Mouse (Mus musculus): ENCODE data around the gene Gm13119. TPM values are rescaled to one million over a fixed set of nuclear protein-coding genes. Genes with fewer than 3 reads are reported as not detected.
"Not testable (repeated sequence)": the region's sequence is repeated elsewhere in the genome, so short reads cannot be mapped to it uniquely, and the experiment has no call there.

Gene Gm13119
- not detected in 2 replicates for polyA plus RNA-seq (2014; fragmentation: Nextera tagmentation; extraction: Ambion mirVana)

GRCm38 (mm10) chr4:144357642-144358041 lies at the start of gene Gm13119:
Gm13119 (plus strand) TSS chr4:144357942.
- H3K36me3 ChIP-seq (ENCODE audit: control insufficient read depth, insufficient read depth, low read length); H3K27ac ChIP-seq (ENCODE audit: low read depth, low read length); ATAC-seq (ENCODE audit: low FRiP score, low TSS enrichment); H3K4me3 ChIP-seq (ENCODE audit: low read length); H3K4me2 ChIP-seq (replicated peaks; ENCODE audit: low read depth, low read length); H3K9ac ChIP-seq (ENCODE audit: low read depth, low read length); H3K27me3 ChIP-seq (ENCODE audit: control insufficient read depth, insufficient read depth, low read length); H3K9me3 ChIP-seq (ENCODE audit: control insufficient read depth, low read length); H3K4me1 ChIP-seq (ENCODE audit: control insufficient read depth, insufficient read depth, low read length): not testable (repeated sequence)
- 83% methylated on average over 3 of the region's 3 CpGs for WGBS

GRCm38 (mm10) chr4:144312666-144313460 lies 44.9 kb upstream of the Gm13119 start:
- not testable (repeated sequence) for H3K9ac ChIP-seq (ENCODE audit: low read depth, low read length); H3K4me1 ChIP-seq (ENCODE audit: control insufficient read depth, insufficient read depth, low read length)
- 76% methylated on average over 2 of the region's 2 CpGs for WGBS

GRCm38 (mm10) chr4:144329949-144330348 lies 27.8 kb upstream of the Gm13119 start, which contains the start of gene Gm13128:
Gm13128 (plus strand) TSS chr4:144330249.
- H3K36me3 ChIP-seq (ENCODE audit: control insufficient read depth, insufficient read depth, low read length); H3K4me2 ChIP-seq (replicated peaks; ENCODE audit: low read depth, low read length); H3K9ac ChIP-seq (ENCODE audit: low read depth, low read length); H3K4me3 ChIP-seq (ENCODE audit: low read length); H3K27me3 ChIP-seq (ENCODE audit: control insufficient read depth, insufficient read depth, low read length); H3K4me1 ChIP-seq (ENCODE audit: control insufficient read depth, insufficient read depth, low read length); H3K9me3 ChIP-seq (ENCODE audit: control insufficient read depth, low read length); H3K27ac ChIP-seq (ENCODE audit: low read depth, low read length); ATAC-seq (ENCODE audit: low FRiP score, low TSS enrichment): not testable (repeated sequence)
- WGBS: 70% methylated on average over 4 of the region's 4 CpGs

More at GRCm38 (mm10) chr4:144312666-144313460, 44.9 kb upstream of the Gm13119 start:
- H3K27ac ChIP-seq (ENCODE audit: low read depth, low read length); ATAC-seq (ENCODE audit: low FRiP score, low TSS enrichment); H3K27me3 ChIP-seq (ENCODE audit: control insufficient read depth, insufficient read depth, low read length); H3K4me3 ChIP-seq (ENCODE audit: low read length); H3K9me3 ChIP-seq (ENCODE audit: control insufficient read depth, low read length); H3K4me2 ChIP-seq (replicated peaks; ENCODE audit: low read depth, low read length); H3K36me3 ChIP-seq (ENCODE audit: control insufficient read depth, insufficient read depth, low read length): not testable (repeated sequence)

- H3K4me1 ChIP-seq (ENCODE audit: control insufficient read depth, insufficient read depth, low read length); H3K27ac ChIP-seq (ENCODE audit: low read depth, low read length); H3K9ac ChIP-seq (ENCODE audit: low read depth, low read length); H3K36me3 ChIP-seq (ENCODE audit: control insufficient read depth, insufficient read depth, low read length); H3K4me2 ChIP-seq (replicated peaks; ENCODE audit: low read depth, low read length); H3K4me3 ChIP-seq (ENCODE audit: low read length); H3K27me3 ChIP-seq (ENCODE audit: control insufficient read depth, insufficient read depth, low read length); H3K9me3 ChIP-seq (ENCODE audit: control insufficient read depth, low read length); ATAC-seq (ENCODE audit: low FRiP score, low TSS enrichment): not testable (repeated sequence)
- WGBS: 83% methylated on average over 2 of the region's 3 CpGs
These were observed 21.9 kb upstream of the Gm13119 start for GRCm38 (mm10) chr4:144335856-144336255.

GRCm38 (mm10) chr4:144377911-144378310 lies 20.2 kb downstream of the Gm13119 start, which contains the start of gene Pramef20:
Pramef20 (minus strand) TSS chr4:144377933.
- Histone ChIP-seq H3K4me1 (ENCODE audit: control insufficient read depth, insufficient read depth, low read length) (no peaks in the 10 kb centered on the region), H3K27ac (ENCODE audit: low read depth, low read length) (no peak within 1 kb of the TSS), H3K4me2 (replicated peaks; ENCODE audit: low read depth, low read length) (no peak within 1 kb of the TSS), H3K27me3 (ENCODE audit: control insufficient read depth, insufficient read depth, low read length) (no peaks in the 10 kb centered on the region), H3K9me3 (ENCODE audit: control insufficient read depth, low read length) (no peaks in the 10 kb centered on the region), H3K36me3 (ENCODE audit: control insufficient read depth, insufficient read depth, low read length) (no peaks in the 10 kb centered on the region), H3K4me3 (ENCODE audit: low read length) (no peak within 1 kb of the TSS), H3K9ac (ENCODE audit: low read depth, low read length) (no peak within 1 kb of the TSS)
- 63% methylated on average over 2 of the region's 2 CpGs for WGBS
- ATAC-seq (ENCODE audit: low FRiP score, low TSS enrichment): no peak

GRCm38 (mm10) chr4:144396316-144396715 lies 38.6 kb downstream of the Gm13119 start:
- H3K27me3 ChIP-seq (ENCODE audit: control insufficient read depth, insufficient read depth, low read length): no peaks in the 10 kb centered on the region
- 29% methylated on average over 3 of the region's 3 CpGs for WGBS
- no peak overlapping the region for H3K4me2 ChIP-seq (replicated peaks; ENCODE audit: low read depth, low read length)
- no peaks in the 10 kb centered on the region for H3K4me1 ChIP-seq (ENCODE audit: control insufficient read depth, insufficient read depth, low read length)
- H3K36me3 ChIP-seq (ENCODE audit: control insufficient read depth, insufficient read depth, low read length): no peaks in the 10 kb centered on the region
- H3K27ac ChIP-seq (ENCODE audit: low read depth, low read length): no peak overlapping the region
- H3K9me3 ChIP-seq (ENCODE audit: control insufficient read depth, low read length): no peaks in the 10 kb centered on the region
- H3K9ac ChIP-seq (ENCODE audit: low read depth, low read length): no peak overlapping the region
- ATAC-seq (ENCODE audit: low FRiP score, low TSS enrichment): no peak
- H3K4me3 ChIP-seq (ENCODE audit: low read length): no peak overlapping the region

- no peak overlapping the region for H3K27ac ChIP-seq (ENCODE audit: low read depth, low read length)
- 46% methylated on average over 4 of the region's 4 CpGs for WGBS
- H3K4me2 ChIP-seq (replicated peaks; ENCODE audit: low read depth, low read length): no peak overlapping the region
- H3K9me3 ChIP-seq (ENCODE audit: control insufficient read depth, low read length): no peaks in the 10 kb centered on the region
- ATAC-seq (ENCODE audit: low FRiP score, low TSS enrichment): no peak
- no peaks in the 10 kb centered on the region for H3K4me1 ChIP-seq (ENCODE audit: control insufficient read depth, insufficient read depth, low read length)
- no peaks in the 10 kb centered on the region for H3K36me3 ChIP-seq (ENCODE audit: control insufficient read depth, insufficient read depth, low read length)
- no peak overlapping the region for H3K9ac ChIP-seq (ENCODE audit: low read depth, low read length)
- no peaks in the 10 kb centered on the region for H3K27me3 ChIP-seq (ENCODE audit: control insufficient read depth, insufficient read depth, low read length)
- no peak overlapping the region for H3K4me3 ChIP-seq (ENCODE audit: low read length)
These were observed 45.0 kb downstream of the Gm13119 start for GRCm38 (mm10) chr4:144402712-144403111.

- H3K9me3 ChIP-seq (ENCODE audit: control insufficient read depth, low read length): no peaks in the 10 kb centered on the region
- H3K4me1 ChIP-seq (ENCODE audit: control insufficient read depth, insufficient read depth, low read length): no peaks in the 10 kb centered on the region
- no peaks in the 10 kb centered on the region for H3K27me3 ChIP-seq (ENCODE audit: control insufficient read depth, insufficient read depth, low read length)
- no peaks in the 10 kb centered on the region for H3K36me3 ChIP-seq (ENCODE audit: control insufficient read depth, insufficient read depth, low read length)
- H3K27ac ChIP-seq (ENCODE audit: low read depth, low read length): peak overlapping the region; percentile 24; the same call in 1 of the 2 replicates
- 6% methylated on average over 17 of the region's 17 CpGs for WGBS
- peak overlapping the region; percentile 34; the same call in 1 of the 2 replicates for H3K9ac ChIP-seq (ENCODE audit: low read depth, low read length)
- peak overlapping the region; percentile 34 for H3K4me3 ChIP-seq (ENCODE audit: low read length)
- peak; percentile 97 for ATAC-seq (ENCODE audit: low FRiP score, low TSS enrichment)
- H3K4me2 ChIP-seq (replicated peaks; ENCODE audit: low read depth, low read length): peak overlapping the region; percentile 51
These were observed 46.8 kb downstream of the Gm13119 start for GRCm38 (mm10) chr4:144404456-144405086.

GRCm38 (mm10) chr4:144406261-144406660 lies 48.5 kb downstream of the Gm13119 start:
- Histone ChIP-seq H3K4me2 (replicated peaks; ENCODE audit: low read depth, low read length) (no peak overlapping the region), H3K9ac (ENCODE audit: low read depth, low read length) (no peak overlapping the region), H3K27ac (ENCODE audit: low read depth, low read length) (no peak overlapping the region), H3K36me3 (ENCODE audit: control insufficient read depth, insufficient read depth, low read length) (no peaks in the 10 kb centered on the region), H3K4me3 (ENCODE audit: low read length) (no peak overlapping the region), H3K9me3 (ENCODE audit: control insufficient read depth, low read length) (no peaks in the 10 kb centered on the region), H3K4me1 (ENCODE audit: control insufficient read depth, insufficient read depth, low read length) (no peaks in the 10 kb centered on the region), H3K27me3 (ENCODE audit: control insufficient read depth, insufficient read depth, low read length) (no peaks in the 10 kb centered on the region)
- no peak for ATAC-seq (ENCODE audit: low FRiP score, low TSS enrichment)
- WGBS: 60% methylated on average over 3 of the region's 3 CpGs

All from kidney, embryonic 14.5 days (tissue).